Mouse (Mus musculus) small intestine, adult 2 months (tissue): Measurements from ENCODE around the gene Sema3e.

ENCODE experiments used
- CTCF ChIP-seq: fragments of 200-500 bp; IDR thresholded peaks from 2 replicates; pipeline ENCODE4 v1.5.1; 2012; ENCODE audit warnings: low read depth, mild to moderate bottlenecking, control low read depth, inconsistent platforms, low read length, moderate library complexity, mixed read lengths; ENCODE audit not compliant: insufficient replicate concordance, insufficient read length; ENCODE audit errors: extremely low read depth
- POLR2A ChIP-seq: fragments of 200-500 bp; IDR thresholded peaks from 2 replicates; pipeline ENCODE4 v1.6.1; 2012; ENCODE audit warnings: low read depth, mild to moderate bottlenecking, control low read depth, inconsistent platforms, low read length, moderate library complexity

GRCm38 (mm10) chr5:13982417-13983054 is 42.5 kb upstream of the Sema3e start:
- no peak for TF ChIP-seq CTCF
- no peak for TF ChIP-seq POLR2A
